Mouse (Mus musculus) forebrain, postnatal 0 days (tissue): ENCODE data around the gene Numbl. TPM values are rescaled to one million over a fixed set of nuclear protein-coding genes. Genes with fewer than 3 reads are reported as not detected.

Experiments
- ATAC-seq: fragments of 200-750 bp; cut with Nextera tagmentation; 2 replicates; pipeline ENCODE4 v1.8.0; 2017; ENCODE audit warnings: mild to moderate bottlenecking, moderate library complexity
- DNase-seq: peaks from one replicate; pipeline ENCODE4 v3.0.0-alpha.2; 2015
- H3K27ac ChIP-seq: fragments of 300-500 bp; sonication (generic); 2 replicates; pipeline ENCODE4 v1.5.1; 2014; ENCODE audit warnings: low read depth, mild to moderate bottlenecking, antibody characterized with exemption, low read length, moderate library complexity, mixed read lengths
- H3K27me3 ChIP-seq: fragments of 300-500 bp; sonication (generic); 2 replicates; pipeline ENCODE4 v1.6.1; 2014; ENCODE audit warnings: mild to moderate bottlenecking, low read length, mixed read lengths; ENCODE audit not compliant: insufficient read depth
- H3K36me3 ChIP-seq: fragments of 300-500 bp; sonication (generic); 2 replicates; pipeline ENCODE4 v1.6.1; 2014; ENCODE audit warnings: mild to moderate bottlenecking, moderate library complexity; ENCODE audit not compliant: insufficient read depth
- H3K4me1 ChIP-seq: fragments of 300-500 bp; sonication (generic); 2 replicates; pipeline ENCODE4 v1.6.1; 2014; ENCODE audit warnings: antibody characterized with exemption; ENCODE audit not compliant: insufficient read depth
- H3K4me2 ChIP-seq: fragments of 300-500 bp; sonication (generic); 2 replicates; pipeline ENCODE4 v1.6.1; 2014; ENCODE audit warnings: low read depth, mild to moderate bottlenecking, moderate library complexity
- H3K4me3 ChIP-seq: fragments of 300-500 bp; sonication (generic); 2 replicates; pipeline ENCODE4 v1.5.1; 2014; ENCODE audit warnings: low read depth, low read length, mixed read lengths
- H3K9ac ChIP-seq: fragments of 300-500 bp; sonication (generic); 2 replicates; pipeline ENCODE4 v1.6.1; 2014; ENCODE audit warnings: mild to moderate bottlenecking
- H3K9me3 ChIP-seq: fragments of 300-500 bp; sonication (generic); 2 replicates; pipeline ENCODE4 v1.6.1; 2016; ENCODE audit warnings: low read length
- CTCF ChIP-seq: sonication (generic); IDR thresholded peaks from 2 replicates; pipeline ENCODE4 v1.5.1; 2016; ENCODE audit warnings: antibody characterized with exemption, control low read depth, low read depth
- WGBS: fragments of 180-500 bp; shearing (Covaris S2); extraction: QIAGEN DNeasy Blood & Tissue Kit; methylation state at CpG from one replicate; pipeline ENCODE4 v1.1.7; 2014; 5-methylcytosine and 5-hydroxymethylcytosine counted together
- polyA plus RNA-seq: library from polyadenylated mRNA; unstranded; fragments of >200 nt; fragmentation: Nextera tagmentation; extraction: Ambion mirVana; gene quantifications from 2 replicates; pipeline ENCODE4 v1.2.1, GENCODE M21; 2015
- total RNA-seq: library from RNA; depleted of rRNA; stranded (reverse); fragments of >200 nt; gene quantifications from 2 replicates; pipeline ENCODE4 v1.2.3, GENCODE M21; 2014

Gene Numbl
- total and polyA plus RNA-seq, 2 experiments from 2014 or later: 51.7 to 86.4 TPM

- Histone ChIP-seq H3K27ac (no peak overlapping the region), H3K9ac (no peak overlapping the region), H3K36me3 (no peaks in the 10 kb centered on the region), H3K4me2 (no peak overlapping the region), H3K4me1 (no peaks in the 10 kb centered on the region), H3K27me3 (no peaks in the 10 kb centered on the region), H3K9me3 (no peaks in the 10 kb centered on the region), H3K4me3 (no peak overlapping the region)
- ATAC-seq (no peak), DNase-seq (no peak)
- WGBS: 65% methylated on average over 2 of the region's 2 CpGs
- TF ChIP-seq CTCF: no peak
Measured at GRCm38 (mm10) chr7:27290555-27290954, 32.3 kb downstream of the Numbl start.

GRCm38 (mm10) chr7:27291795-27292466, 33.7 kb downstream of the Numbl start:
- 70% methylated on average over 12 of the region's 12 CpGs for WGBS
- no peak for TF ChIP-seq CTCF
- no peak for ATAC-seq
- Histone ChIP-seq H3K4me3 (no peak overlapping the region), H3K27ac (no peak overlapping the region), H3K9ac (no peak overlapping the region), H3K4me1 (no peaks in the 10 kb centered on the region), H3K4me2 (no peak overlapping the region), H3K9me3 (no peaks in the 10 kb centered on the region), H3K36me3 (no peaks in the 10 kb centered on the region), H3K27me3 (no peaks in the 10 kb centered on the region)
- no peak for DNase-seq

DNA sequence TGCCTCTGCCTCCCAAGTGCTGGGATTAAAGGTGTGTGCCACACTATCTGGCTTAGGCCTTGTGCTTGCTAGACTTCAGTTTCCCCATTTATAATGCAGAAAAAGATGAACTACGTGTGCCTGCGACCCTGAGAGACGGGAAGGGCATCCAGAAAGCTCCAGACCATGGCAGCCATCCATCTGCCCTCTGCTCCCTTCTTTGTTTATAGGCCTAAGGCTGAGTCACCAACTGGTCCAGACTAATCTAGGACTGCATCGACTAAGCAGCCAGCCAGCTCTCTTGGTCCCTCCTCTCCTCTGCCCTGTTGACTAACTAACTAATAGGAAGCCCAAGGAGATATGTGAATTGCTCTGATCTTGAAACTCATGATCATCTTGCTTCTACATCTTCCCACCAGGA, 37.7 kb downstream of the Numbl start:
- H3K9ac ChIP-seq: no peak overlapping the region
- no peaks in the 10 kb centered on the region for H3K9me3 ChIP-seq
- H3K27me3 ChIP-seq: no peaks in the 10 kb centered on the region
- TF ChIP-seq CTCF: no peak
- no peak overlapping the region for H3K4me3 ChIP-seq
- H3K4me1 ChIP-seq: no peaks in the 10 kb centered on the region
- ATAC-seq (no peak), DNase-seq (no peak)
- WGBS: 78% methylated on average over 4 of the region's 4 CpGs
- H3K4me2 ChIP-seq: no peak overlapping the region
- no peak overlapping the region for H3K27ac ChIP-seq
- H3K36me3 ChIP-seq: no peaks in the 10 kb centered on the region

- TF ChIP-seq CTCF: no peak
- WGBS: 89% methylated on average over 4 of the region's 4 CpGs
- no peak for ATAC-seq
Measured at GRCm38 (mm10) chr7:27296518-27296917, 38.3 kb downstream of the Numbl start.

GRCm38 (mm10) chr7:27298033-27298610, 39.9 kb downstream of the Numbl start:
- ATAC-seq: no peak
- Histone ChIP-seq H3K9ac (no peak overlapping the region), H3K27ac (no peak overlapping the region), H3K4me3 (no peak overlapping the region), H3K4me1 (no peaks in the 10 kb centered on the region), H3K9me3 (no peaks in the 10 kb centered on the region), H3K27me3 (no peaks in the 10 kb centered on the region), H3K4me2 (no peak overlapping the region), H3K36me3 (no peaks in the 10 kb centered on the region)
- no peak for DNase-seq
- no peak for TF ChIP-seq CTCF
- WGBS: 86% methylated on average over 16 of the region's 16 CpGs

More at GRCm38 (mm10) chr7:27296518-27296917, 38.3 kb downstream of the Numbl start:
- no peaks in the 10 kb centered on the region for H3K9me3 ChIP-seq
- DNase-seq: no peak
- no peak overlapping the region for H3K4me3 ChIP-seq
- H3K4me1 ChIP-seq: no peaks in the 10 kb centered on the region
- H3K9ac ChIP-seq: no peak overlapping the region
- H3K27me3 ChIP-seq: no peaks in the 10 kb centered on the region
- no peak overlapping the region for H3K27ac ChIP-seq
- no peak overlapping the region for H3K4me2 ChIP-seq
- H3K36me3 ChIP-seq: no peaks in the 10 kb centered on the region

DNA sequence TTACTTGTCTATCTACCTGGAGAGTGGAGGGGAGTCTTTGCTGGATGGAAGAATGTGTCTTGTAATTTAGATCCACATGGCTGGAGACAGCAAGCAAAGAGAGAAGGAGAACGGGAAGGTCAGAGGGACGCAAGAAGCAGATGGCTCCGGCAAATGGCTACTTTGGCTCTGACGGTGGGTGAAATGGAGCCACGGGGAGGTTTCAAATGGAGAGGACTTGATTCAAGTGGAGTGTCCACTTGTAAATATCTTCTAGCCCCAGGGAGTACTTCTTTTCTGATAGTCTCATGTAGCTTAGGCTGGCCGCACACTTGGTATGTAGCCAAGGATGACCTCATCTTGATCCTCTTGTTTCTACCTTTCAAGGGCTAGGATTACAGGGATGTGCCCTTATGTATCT, 40.6 kb downstream of the Numbl start:
- no peak for DNase-seq
- ATAC-seq: no peak

DNA sequence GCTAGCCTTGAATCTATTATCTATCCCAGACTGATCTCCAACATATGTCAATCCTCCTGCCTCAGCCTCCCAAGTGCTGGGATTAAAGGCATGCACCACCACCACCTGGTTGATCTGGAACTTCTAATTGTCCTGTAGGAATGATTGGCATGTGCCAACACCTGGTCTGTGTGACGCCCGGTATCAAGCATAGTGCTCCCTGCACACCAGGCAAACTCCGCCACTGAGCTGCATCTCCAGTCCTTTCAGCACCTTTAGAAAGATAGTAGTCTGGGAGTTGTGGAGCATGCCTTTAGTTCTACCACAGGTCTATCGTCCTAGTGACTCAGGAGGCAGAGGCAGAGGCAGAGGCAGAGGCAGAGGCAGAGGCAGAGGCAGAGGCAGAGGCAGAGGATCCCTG, 42.1 kb downstream of the Numbl start:
- no peak for ATAC-seq
- H3K27me3 ChIP-seq: no peaks in the 10 kb centered on the region

More for the DNA sequence above, 40.6 kb downstream of the Numbl start:
- Histone ChIP-seq H3K27ac (no peak overlapping the region), H3K4me2 (no peak overlapping the region), H3K36me3 (no peaks in the 10 kb centered on the region), H3K4me1 (no peaks in the 10 kb centered on the region), H3K4me3 (no peak overlapping the region), H3K27me3 (no peaks in the 10 kb centered on the region), H3K9me3 (no peaks in the 10 kb centered on the region), H3K9ac (no peak overlapping the region)
- no peak for TF ChIP-seq CTCF
- 86% methylated on average over 6 of the region's 6 CpGs for WGBS

More for the DNA sequence above, 42.1 kb downstream of the Numbl start:
- H3K4me1 ChIP-seq: no peaks in the 10 kb centered on the region
- WGBS: 85% methylated on average over 4 of the region's 4 CpGs
- no peak overlapping the region for H3K9ac ChIP-seq
- no peak for TF ChIP-seq CTCF
- no peak overlapping the region for H3K27ac ChIP-seq
- DNase-seq: no peak
- H3K9me3 ChIP-seq: no peaks in the 10 kb centered on the region
- H3K4me2 ChIP-seq: no peak overlapping the region
- H3K36me3 ChIP-seq: no peaks in the 10 kb centered on the region
- H3K4me3 ChIP-seq: no peak overlapping the region
